Mouse (Mus musculus) v-Abl transformed pro-B cells (cell line): Measurements from ENCODE around the gene Galnt2.

Experiments used
- in situ Hi-C, 2 experiments: fragments of 400-800 bp; cut with MboI; formaldehyde crosslinking; loops; one replicate each; pipeline ENCODE4 v1.15.1; 2025; ENCODE audit not compliant: unreplicated experiment in 2 of 2

Gene Galnt2

GRCm38 (mm10) chr8:124231485-124232279, 491 bp downstream of the Galnt2 start:
- in situ Hi-C loops = loop anchor here (5.0 to 10.0 kb wide), 4 partner anchors 41 to 207 kb away; partner anchors contain the start of genes Taf5l (in 1 of the 2) and Urb2 (in 1 of the 2)

- in situ Hi-C loops = loop anchor here (5.0 to 10.0 kb wide), 4 partner anchors 40 to 207 kb away; partner anchors contain the start of genes Taf5l (in 1 of the 2) and Urb2 (in 1 of the 2)
Measured at GRCm38 (mm10) chr8:124232280-124232600, 1.0 kb downstream of the Galnt2 start.

- in situ Hi-C loops = loop anchor here (5.0 to 10.0 kb wide), 4 partner anchors 38 to 210 kb away; partner anchors contain the start of genes Taf5l (in 1 of the 2) and Urb2 (in 1 of the 2)
Measured at GRCm38 (mm10) chr8:124234496-124234895, 3.3 kb downstream of the Galnt2 start.

- in situ Hi-C loops = loop anchor here in 1 of 2 experiments (10.0 kb wide), 1 partner anchor 211 kb away; the partner anchor contains the start of genes Taf5l and Urb2
Measured at GRCm38 (mm10) chr8:124235536-124235935, 4.3 kb downstream of the Galnt2 start.

- in situ Hi-C loops = loop anchor here in 1 of 2 experiments (10.0 kb wide), 1 partner anchor 215 kb away; the partner anchor contains the start of genes Taf5l and Urb2
Measured at GRCm38 (mm10) chr8:124239350-124239749, 8.2 kb downstream of the Galnt2 start.

- in situ Hi-C loops = no loop called here
Measured at GRCm38 (mm10) chr8:124240932-124241331, 9.7 kb downstream of the Galnt2 start.

- in situ Hi-C loops = no loop called here
Measured at GRCm38 (mm10) chr8:124242208-124242607, 11.0 kb downstream of the Galnt2 start.

- in situ Hi-C loops = no loop called here
Measured at GRCm38 (mm10) chr8:124242913-124243312, 11.7 kb downstream of the Galnt2 start.

GRCm38 (mm10) chr8:124247581-124247980, 16.4 kb downstream of the Galnt2 start:
- in situ Hi-C loops = no loop called here

- in situ Hi-C loops = no loop called here
Measured at GRCm38 (mm10) chr8:124248688-124249087, 17.5 kb downstream of the Galnt2 start.

GRCm38 (mm10) chr8:124250255-124250654, 19.1 kb downstream of the Galnt2 start:
- in situ Hi-C loops = loop anchor here in 1 of 2 experiments (25.0 kb wide), 1 partner anchor 662 kb away; no protein-coding TSS in a partner anchor

- in situ Hi-C loops = loop anchor here in 1 of 2 experiments (25.0 kb wide), 1 partner anchor 662 kb away; no protein-coding TSS in a partner anchor
Measured at GRCm38 (mm10) chr8:124250785-124251184, 19.6 kb downstream of the Galnt2 start.

GRCm38 (mm10) chr8:124252533-124252950, 21.4 kb downstream of the Galnt2 start:
- in situ Hi-C loops = loop anchor here in 1 of 2 experiments (25.0 kb wide), 1 partner anchor 660 kb away; no protein-coding TSS in a partner anchor

GRCm38 (mm10) chr8:124253939-124254338, 22.7 kb downstream of the Galnt2 start:
- in situ Hi-C loops = loop anchor here in 1 of 2 experiments (25.0 kb wide), 1 partner anchor 658 kb away; no protein-coding TSS in a partner anchor

GRCm38 (mm10) chr8:124256841-124257240, 25.6 kb downstream of the Galnt2 start:
- in situ Hi-C loops = loop anchor here in 1 of 2 experiments (25.0 kb wide), 1 partner anchor 655 kb away; no protein-coding TSS in a partner anchor

GRCm38 (mm10) chr8:124257363-124257762, 26.2 kb downstream of the Galnt2 start:
- in situ Hi-C loops = loop anchor here in 1 of 2 experiments (25.0 kb wide), 1 partner anchor 655 kb away; no protein-coding TSS in a partner anchor

- in situ Hi-C loops = loop anchor here in 1 of 2 experiments (25.0 kb wide), 1 partner anchor 653 kb away; no protein-coding TSS in a partner anchor
Measured at GRCm38 (mm10) chr8:124259146-124259545, 28.0 kb downstream of the Galnt2 start.

GRCm38 (mm10) chr8:124259925-124260324, 28.7 kb downstream of the Galnt2 start:
- in situ Hi-C loops = loop anchor here in 1 of 2 experiments (25.0 kb wide), 1 partner anchor 652 kb away; no protein-coding TSS in a partner anchor

- in situ Hi-C loops = loop anchor here in 1 of 2 experiments (25.0 kb wide), 1 partner anchor 652 kb away; no protein-coding TSS in a partner anchor
Measured at GRCm38 (mm10) chr8:124260371-124260770, 29.2 kb downstream of the Galnt2 start.

- in situ Hi-C loops = loop anchor here in 1 of 2 experiments (25.0 kb wide), 1 partner anchor 649 kb away; no protein-coding TSS in a partner anchor
Measured at GRCm38 (mm10) chr8:124263058-124263457, 31.9 kb downstream of the Galnt2 start.

- in situ Hi-C loops = loop anchor here in 1 of 2 experiments (25.0 kb wide), 1 partner anchor 648 kb away; no protein-coding TSS in a partner anchor
Measured at GRCm38 (mm10) chr8:124264032-124264431, 32.8 kb downstream of the Galnt2 start.
